Mouse (Mus musculus) G1E (cell line): ENCODE results near the gene Lrrc75b. TPM values are rescaled to one million over a fixed set of nuclear protein-coding genes. Genes with fewer than 3 reads are reported as not detected.
"Not testable (repeated sequence)": the region's sequence is repeated elsewhere in the genome, so short reads cannot be mapped to it uniquely, and the experiment has no call there.

ENCODE experiments used
- ATAC-seq: 2 replicates; pipeline ENCODE4 v1.8.0; 2016; ENCODE audit warnings: mild to moderate bottlenecking; ENCODE audit not compliant: insufficient number of reproducible peaks, poor library complexity, low FRiP score, severe bottlenecking; ENCODE audit errors: extremely low read depth
- DNase-seq: peaks from one replicate; pipeline ENCODE4 v3.0.0; 2012; ENCODE audit warnings: low spot score
- H3K27me3 ChIP-seq: 2 replicates; pipeline ENCODE4 v1.6.1; 2012; ENCODE audit warnings: mild to moderate bottlenecking, low read length, inconsistent platforms; ENCODE audit not compliant: insufficient read depth
- H3K36me3 ChIP-seq: replicated peaks from 2 replicates; pipeline ENCODE3; 2012; ENCODE audit warnings: mild to moderate bottlenecking, inconsistent platforms
- H3K4me1 ChIP-seq: 2 replicates; pipeline ENCODE4 v1.6.1; 2012; ENCODE audit warnings: low read depth, low read length, inconsistent platforms, mixed read lengths; ENCODE audit not compliant: insufficient read depth
- H3K4me3 ChIP-seq: 2 replicates; pipeline ENCODE4 v1.5.1; 2012; ENCODE audit warnings: low read depth, mild to moderate bottlenecking, inconsistent platforms, low read length, moderate library complexity, mixed read lengths
- H3K9me3 ChIP-seq: replicated peaks from 2 replicates; pipeline ENCODE4 v1.6.1; 2012; ENCODE audit warnings: inconsistent platforms
- CTCF ChIP-seq: IDR thresholded peaks from 2 replicates; pipeline ENCODE4 v1.5.1; 2012; ENCODE audit warnings: low read depth, low read length, inconsistent platforms, mixed read lengths
- GATA1 ChIP-seq: IDR thresholded peaks from 2 replicates; pipeline ENCODE4 v1.6.1; 2012; ENCODE audit warnings: borderline replicate concordance, low read length, inconsistent platforms, mixed read lengths
- GATA2 ChIP-seq: IDR thresholded peaks from 2 replicates; pipeline ENCODE4 v1.6.1; 2012; ENCODE audit warnings: low read depth, low read length, inconsistent platforms, borderline replicate concordance
- POLR2AphosphoS5 ChIP-seq: IDR thresholded peaks from 2 replicates; pipeline ENCODE4 v1.6.1; 2012; ENCODE audit warnings: low read depth, low read length, inconsistent platforms; ENCODE audit not compliant: insufficient replicate concordance
- TAL1 ChIP-seq: conservative IDR thresholded peaks from 2 replicates; pipeline ENCODE4 v1.6.1; 2012; ENCODE audit warnings: low read depth, low read length, inconsistent platforms, mixed read lengths
- polyA plus RNA-seq: library from polyadenylated mRNA; stranded (reverse); fragments of >175 nt; gene quantifications from 2 replicates; pipeline ENCODE4 v1.2.3, GENCODE M21; 2012
- total RNA-seq, 2 experiments: library from RNA; stranded (forward) in 1 of 2; stranded (reverse) in 1 of 2; fragments of 200-1000 nt in 1 of 2; fragments of >200 nt in 1 of 2; fragmentation: Nextera tagmentation in 1 of 2; gene quantifications; 2 replicates each; pipeline ENCODE4 v1.2.3; 2014 to 2017

Lrrc75b gene
- total and polyA plus RNA-seq, 3 experiments: 0.05 TPM; not detected in 2

GRCm38 (mm10) chr10:75570981-75571657 is 11.0 kb upstream of the Lrrc75b start:
- H3K4me1 ChIP-seq: no peaks in the 10 kb centered on the region
- no peak for ATAC-seq
- DNase-seq: no peak
- no peaks in the 10 kb centered on the region for H3K36me3 ChIP-seq
- H3K27me3 ChIP-seq: peaks cover 25% of the 10 kb centered on the region; the same call in 1 of the 2 replicates
- no peak overlapping the region for H3K4me3 ChIP-seq
- TF ChIP-seq CTCF: no peak
- no peak for TF ChIP-seq TAL1
- TF ChIP-seq GATA1: no peak
- TF ChIP-seq GATA2: no peak
- no peak for TF ChIP-seq POLR2AphosphoS5
- H3K9me3 ChIP-seq: no peaks in the 10 kb centered on the region

GRCm38 (mm10) chr10:75568851-75569250 is 8.7 kb upstream of the Lrrc75b start:
- Histone ChIP-seq H3K27me3 (peaks cover 21% of the 10 kb centered on the region), H3K4me1 (peaks cover 8% of the 10 kb centered on the region), H3K9me3 (no peaks in the 10 kb centered on the region), H3K4me3 (no peak overlapping the region), H3K36me3 (no peaks in the 10 kb centered on the region)
- no peak for DNase-seq
- no peak for ATAC-seq
- TF ChIP-seq GATA2 (no peak), POLR2AphosphoS5 (no peak), GATA1 (no peak), CTCF (no peak), TAL1 (no peak)

GRCm38 (mm10) chr10:75568441-75568840 is 8.3 kb upstream of the Lrrc75b start:
- TF ChIP-seq TAL1 (no peak), GATA1 (no peak), GATA2 (no peak), POLR2AphosphoS5 (no peak), CTCF (no peak)
- Histone ChIP-seq H3K4me3 (no peak overlapping the region), H3K36me3 (no peaks in the 10 kb centered on the region), H3K27me3 (peaks cover 24% of the 10 kb centered on the region), H3K4me1 (peaks cover 8% of the 10 kb centered on the region), H3K9me3 (no peaks in the 10 kb centered on the region)
- ATAC-seq (no peak), DNase-seq (no peak)

GRCm38 (mm10) chr10:75568029-75568428 is 7.9 kb upstream of the Lrrc75b start:
- no peaks in the 10 kb centered on the region for H3K9me3 ChIP-seq
- ATAC-seq (no peak), DNase-seq (no peak)
- H3K36me3 ChIP-seq: no peaks in the 10 kb centered on the region
- TF ChIP-seq CTCF (no peak), GATA1 (no peak), POLR2AphosphoS5 (no peak), TAL1 (no peak), GATA2 (no peak)
- peaks cover 23% of the 10 kb centered on the region for H3K27me3 ChIP-seq
- H3K4me1 ChIP-seq: peaks cover 8% of the 10 kb centered on the region
- no peak overlapping the region for H3K4me3 ChIP-seq

GRCm38 (mm10) chr10:75566765-75567164 is 6.6 kb upstream of the Lrrc75b start:
- H3K36me3 ChIP-seq, H3K9me3 ChIP-seq, ATAC-seq, DNase-seq, H3K4me1 ChIP-seq, H3K4me3 ChIP-seq: not testable (repeated sequence)
- H3K27me3 ChIP-seq: peaks cover 29% of the 10 kb centered on the region

DNA sequence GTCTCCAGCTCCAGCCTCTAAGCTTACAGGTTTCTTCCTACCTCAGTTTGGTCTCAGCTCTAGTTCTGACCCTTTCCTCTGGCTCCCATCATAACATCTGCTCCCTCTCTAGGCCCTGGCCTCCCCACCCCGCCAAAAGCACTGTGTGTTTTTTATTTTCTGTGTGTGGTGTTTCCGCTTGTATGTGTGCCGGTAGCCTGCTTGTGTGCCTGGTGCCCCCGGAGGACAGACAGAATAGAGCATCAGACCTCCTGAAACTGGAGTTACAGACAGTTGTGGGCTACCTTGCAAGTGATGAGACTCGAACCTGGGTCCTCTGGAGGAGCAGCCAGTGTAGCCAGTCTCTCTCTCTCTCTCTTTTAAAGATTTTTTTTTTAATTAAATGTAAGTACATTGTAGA is 6.2 kb upstream of the Lrrc75b start:
- H3K4me1 ChIP-seq: peaks cover 8% of the 10 kb centered on the region
- no peak overlapping the region for H3K4me3 ChIP-seq
- TF ChIP-seq POLR2AphosphoS5: no peak
- TF ChIP-seq CTCF: no peak
- no peak for TF ChIP-seq TAL1
- no peak for TF ChIP-seq GATA1
- TF ChIP-seq GATA2: no peak
- no peaks in the 10 kb centered on the region for H3K36me3 ChIP-seq
- DNase-seq (no peak), ATAC-seq (no peak)
- peaks cover 29% of the 10 kb centered on the region for H3K27me3 ChIP-seq
- no peaks in the 10 kb centered on the region for H3K9me3 ChIP-seq

DNA sequence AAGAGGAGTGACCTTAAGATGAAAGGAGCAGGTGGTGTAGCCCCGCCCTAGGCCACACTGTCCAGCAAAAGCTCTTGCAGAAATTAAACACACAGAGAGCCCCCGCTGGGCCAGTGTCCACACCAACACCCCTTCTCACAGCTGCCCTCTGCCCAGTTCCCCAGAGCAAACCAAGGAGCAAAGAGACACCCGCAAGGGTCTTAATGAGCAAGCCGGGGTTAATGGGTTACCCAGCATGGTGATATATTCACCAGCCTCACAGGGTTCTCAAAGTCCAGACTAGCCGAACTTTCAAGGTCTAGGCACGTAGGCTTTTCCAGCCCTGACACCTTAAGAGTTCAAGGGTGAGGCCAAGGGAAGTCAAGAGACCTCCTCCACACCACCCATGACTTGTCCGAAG is 5.8 kb upstream of the Lrrc75b start:
- H3K27me3 ChIP-seq: peaks cover 32% of the 10 kb centered on the region
- TF ChIP-seq GATA1 (no peak), CTCF (no peak), TAL1 (no peak), GATA2 (no peak), POLR2AphosphoS5 (no peak)
- no peaks in the 10 kb centered on the region for H3K36me3 ChIP-seq
- peaks cover 8% of the 10 kb centered on the region for H3K4me1 ChIP-seq
- no peak for DNase-seq
- ATAC-seq: no peak
- H3K4me3 ChIP-seq: no peak overlapping the region
- no peaks in the 10 kb centered on the region for H3K9me3 ChIP-seq
